Mouse (Mus musculus): ENCODE data around the gene Rasgef1b. TPM values are rescaled to one million over a fixed set of nuclear protein-coding genes. Genes with fewer than 3 reads are reported as not detected.

The Rasgef1b gene
- total RNA-seq, 2 experiments from 2014 or later = 0.32 to 0.52 TPM

DNA sequence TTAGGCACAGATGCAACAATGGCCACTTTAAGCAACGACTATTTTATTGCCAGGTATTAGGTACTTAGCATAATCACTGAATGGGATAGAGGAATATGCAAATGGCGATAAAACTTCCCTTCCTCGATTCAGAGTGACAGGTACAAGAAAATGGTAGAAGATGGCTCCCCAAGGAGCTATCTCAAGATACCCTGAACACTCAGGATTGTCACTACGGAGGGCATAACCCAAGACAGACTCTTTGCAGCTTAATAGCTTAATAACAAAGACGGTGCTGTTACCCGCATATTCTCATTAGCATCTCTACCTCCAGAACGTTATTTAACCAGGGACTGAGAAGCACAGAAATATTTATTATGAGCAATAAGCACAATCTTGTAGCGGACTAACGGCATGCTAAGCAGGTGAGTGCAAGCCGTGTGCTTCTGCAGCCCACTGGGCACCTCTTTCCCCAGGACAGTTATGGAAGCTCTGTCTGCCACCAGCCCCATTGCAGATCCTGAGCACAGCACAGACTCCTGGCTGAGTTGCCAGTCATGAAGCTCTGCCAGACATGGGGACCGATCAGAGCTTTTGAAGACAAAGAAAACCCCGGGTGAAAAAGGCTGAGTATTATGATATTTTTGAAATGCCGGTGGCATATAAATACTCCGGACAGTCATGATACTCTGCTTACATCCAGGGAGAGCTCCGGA, 122.6 kb downstream of the Rasgef1b start:
- DNase-seq (ENCODE audit: low spot score) = no peak

DNA sequence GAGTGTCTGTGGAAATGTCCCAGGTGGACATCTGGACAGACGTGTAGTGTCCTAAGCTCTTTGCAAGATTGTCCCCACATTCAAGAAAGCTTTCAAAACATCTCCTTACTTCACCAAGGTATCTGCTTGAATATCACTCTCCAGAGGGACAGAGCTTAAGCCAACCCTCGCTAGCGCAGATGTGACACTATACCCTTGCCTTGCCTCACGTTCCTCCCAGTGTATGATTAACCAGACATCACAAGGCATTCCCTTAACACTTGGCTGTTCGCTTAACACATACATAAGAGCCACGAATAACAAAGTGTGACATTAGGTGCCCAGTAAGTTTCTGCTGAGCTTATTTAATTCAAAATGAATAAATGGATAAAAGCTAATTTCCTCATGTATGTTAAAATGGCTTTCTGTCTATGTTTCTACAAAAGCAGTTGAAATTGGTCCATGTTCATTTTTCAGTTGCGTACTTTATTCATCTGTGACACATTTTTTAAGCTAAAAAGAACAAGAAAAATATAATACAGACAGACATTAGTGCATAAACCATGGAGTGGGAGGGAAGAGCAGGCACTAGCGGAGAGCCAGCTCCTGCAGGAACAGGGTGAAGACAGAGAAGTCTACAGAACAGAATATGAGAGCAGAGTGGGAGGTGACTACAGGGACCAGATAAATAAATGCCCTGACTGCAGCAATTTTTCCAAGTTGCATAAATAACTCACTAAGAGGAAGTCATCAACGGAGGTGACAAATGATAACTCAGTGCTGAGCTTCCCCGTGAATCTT, 126.4 kb downstream of the Rasgef1b start:
- no peak for DNase-seq (ENCODE audit: low spot score)

DNA sequence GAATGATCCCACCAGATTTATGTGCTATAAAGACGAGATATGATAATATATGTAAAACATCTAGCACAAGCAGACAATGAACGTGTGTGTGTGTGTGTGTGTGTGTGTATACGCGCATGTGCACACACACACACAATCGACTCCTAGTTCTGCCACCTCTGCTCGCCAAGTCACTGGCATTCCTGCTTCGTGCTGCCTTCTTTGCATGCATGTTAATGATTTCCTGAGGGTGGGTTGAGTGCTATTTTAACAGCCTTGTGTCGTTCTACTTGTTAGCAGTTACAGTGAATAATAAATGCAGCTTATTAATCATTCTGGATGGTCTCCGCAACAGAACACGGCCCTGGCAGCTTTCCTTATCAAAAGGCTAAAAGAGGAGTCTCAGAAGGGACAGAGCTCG, 129.5 kb downstream of the Rasgef1b start:
- no peak for DNase-seq (ENCODE audit: low spot score)

DNA sequence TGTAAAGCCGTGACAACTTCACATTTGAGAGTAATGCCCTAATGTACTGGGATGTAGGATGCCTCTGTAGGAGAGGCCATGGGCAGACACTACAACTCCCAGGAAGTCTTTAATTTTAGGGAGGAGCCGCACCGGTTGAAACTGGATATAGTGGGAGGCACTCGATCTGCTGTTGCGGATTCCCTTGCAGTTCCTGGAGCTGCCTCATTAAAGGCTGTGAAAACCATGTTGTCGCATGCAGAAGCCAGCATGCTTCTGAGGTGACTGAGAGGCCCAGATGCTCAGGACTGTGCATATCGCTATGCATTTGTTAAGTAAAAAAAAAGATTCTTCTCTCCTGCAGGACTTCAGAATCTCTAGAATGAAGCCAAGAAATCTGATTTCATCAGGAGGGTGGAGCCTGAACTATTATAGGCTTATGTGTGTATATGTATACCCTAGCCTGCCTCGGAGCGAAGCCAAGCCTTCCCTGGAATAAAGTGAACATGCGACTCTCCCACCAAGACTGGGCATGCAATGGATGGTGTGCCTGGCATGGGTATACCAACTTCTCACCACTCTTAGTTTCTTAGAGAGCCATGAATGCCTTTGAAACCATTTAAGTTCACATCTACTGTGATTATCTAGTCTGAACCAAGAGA, 130.3 kb downstream of the Rasgef1b start:
- no peak for DNase-seq (ENCODE audit: low spot score)

DNA sequence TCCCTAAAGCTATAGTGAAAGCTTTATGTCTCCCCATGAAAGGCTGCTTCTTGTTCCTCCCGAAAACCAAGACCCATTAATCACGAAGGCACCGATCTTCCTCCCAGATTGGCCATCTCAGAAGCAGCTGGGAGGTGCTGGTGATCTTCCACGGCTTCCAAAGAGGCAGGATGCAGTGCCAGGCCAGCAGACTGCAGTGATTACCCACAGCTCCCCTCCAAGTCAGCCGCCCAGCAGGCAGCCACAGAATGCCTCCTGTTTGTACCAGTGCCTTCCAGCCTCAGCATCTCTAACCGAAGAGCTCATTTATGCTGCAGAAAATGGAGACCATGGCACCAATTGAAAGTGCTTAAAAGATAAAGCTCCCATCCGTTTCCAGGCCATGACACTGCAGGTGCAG, 131.2 kb downstream of the Rasgef1b start:
- DNase-seq (ENCODE audit: low spot score) = no peak

DNA sequence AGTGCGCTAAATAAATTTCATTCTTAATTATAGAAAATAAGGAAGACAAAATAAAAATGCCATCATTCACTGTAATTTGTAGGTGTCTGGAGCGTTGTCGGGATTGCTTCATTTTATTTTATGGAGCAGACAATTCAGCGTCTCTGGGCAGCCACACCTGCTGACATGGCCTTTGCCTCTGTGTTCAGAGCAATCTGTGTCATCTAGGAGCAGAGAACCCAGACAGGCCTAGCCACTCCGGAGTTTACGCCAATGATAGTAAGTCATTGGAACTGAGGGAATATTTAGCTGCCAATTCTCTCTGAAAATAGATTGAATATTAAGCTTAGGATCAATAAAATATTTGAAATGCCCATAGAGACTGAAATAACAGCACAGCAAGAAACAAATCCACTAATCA, 137.5 kb downstream of the Rasgef1b start:
- DNase-seq (ENCODE audit: low spot score) = no peak

DNA sequence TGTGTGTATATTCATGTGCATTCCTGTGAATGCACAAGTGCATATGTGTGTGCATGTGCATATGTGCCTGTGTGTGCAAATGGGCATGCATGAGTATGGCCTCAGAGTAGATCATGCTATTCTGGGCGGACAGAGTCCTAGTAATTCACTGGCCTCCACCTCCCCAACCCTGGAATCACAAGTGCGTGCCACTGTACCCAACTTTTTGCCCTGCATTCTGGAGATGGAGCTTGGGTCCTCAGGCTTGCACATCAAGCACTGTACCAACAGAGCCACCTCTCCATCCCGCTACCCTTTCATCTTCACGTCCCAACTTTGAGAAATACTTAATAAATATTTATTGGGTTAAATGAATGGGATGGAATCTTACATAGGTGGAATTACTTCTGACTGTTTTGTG, 138.3 kb downstream of the Rasgef1b start:
- DNase-seq (ENCODE audit: low spot score) = no peak

DNA sequence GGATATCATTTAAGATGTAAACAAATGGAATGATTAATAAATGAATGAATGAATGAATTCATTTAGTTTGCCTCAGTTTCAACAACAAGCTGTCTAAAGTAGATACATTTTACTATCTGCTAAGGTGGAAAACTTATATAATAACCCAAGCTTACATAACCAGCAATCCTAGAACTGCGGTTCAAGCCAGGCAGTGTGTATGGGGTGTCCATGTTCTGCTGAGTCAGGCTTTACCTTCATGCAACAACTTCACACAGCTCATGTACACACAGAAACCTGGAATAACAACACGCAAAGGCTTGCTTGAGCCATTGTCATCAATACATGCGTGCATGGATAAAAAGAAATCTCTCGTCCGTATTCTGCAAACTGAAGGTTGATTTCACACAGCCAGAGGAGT, 140.9 kb downstream of the Rasgef1b start:
- DNase-seq (ENCODE audit: low spot score) = no peak

DNA sequence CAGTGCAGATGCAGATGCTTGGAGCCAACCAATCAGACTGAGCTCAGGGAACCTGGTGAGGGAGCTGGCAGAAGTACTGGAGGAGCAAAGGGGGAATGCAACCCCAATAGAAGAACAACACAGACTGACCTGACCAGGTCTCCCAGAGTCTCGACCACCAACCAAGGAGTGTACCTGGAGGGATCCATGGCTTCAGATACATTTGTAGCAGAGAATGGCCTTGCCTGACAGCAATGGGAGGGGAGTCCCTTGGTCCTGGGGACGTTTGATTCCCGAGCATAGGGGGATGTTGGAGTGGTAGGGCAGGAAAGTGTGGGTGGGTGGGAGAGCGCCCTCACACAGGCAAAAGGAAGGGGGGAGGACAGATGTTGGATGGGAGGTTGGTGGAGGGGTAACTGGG, 141.3 kb downstream of the Rasgef1b start:
- DNase-seq (ENCODE audit: low spot score) = no peak

DNA sequence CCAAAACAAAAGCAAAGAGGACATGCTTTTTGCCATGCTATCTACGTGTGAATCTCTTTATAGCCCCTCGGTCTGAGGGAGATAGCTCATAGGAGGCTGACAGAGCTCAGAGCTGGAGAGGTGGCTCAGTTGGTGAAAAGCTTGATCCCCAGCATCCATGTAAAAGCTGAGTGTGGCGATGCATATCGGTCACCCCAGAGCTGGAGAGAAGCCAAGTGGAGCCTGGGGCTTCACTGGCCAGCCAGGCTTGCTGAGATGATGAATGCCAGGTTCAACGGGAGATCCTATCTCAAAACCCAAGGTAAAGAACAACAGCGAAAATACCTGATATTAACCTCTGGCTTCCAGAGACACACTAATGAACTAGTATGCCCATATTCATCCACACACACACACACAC, 142.6 kb downstream of the Rasgef1b start:
- no peak for DNase-seq (ENCODE audit: low spot score)

DNA sequence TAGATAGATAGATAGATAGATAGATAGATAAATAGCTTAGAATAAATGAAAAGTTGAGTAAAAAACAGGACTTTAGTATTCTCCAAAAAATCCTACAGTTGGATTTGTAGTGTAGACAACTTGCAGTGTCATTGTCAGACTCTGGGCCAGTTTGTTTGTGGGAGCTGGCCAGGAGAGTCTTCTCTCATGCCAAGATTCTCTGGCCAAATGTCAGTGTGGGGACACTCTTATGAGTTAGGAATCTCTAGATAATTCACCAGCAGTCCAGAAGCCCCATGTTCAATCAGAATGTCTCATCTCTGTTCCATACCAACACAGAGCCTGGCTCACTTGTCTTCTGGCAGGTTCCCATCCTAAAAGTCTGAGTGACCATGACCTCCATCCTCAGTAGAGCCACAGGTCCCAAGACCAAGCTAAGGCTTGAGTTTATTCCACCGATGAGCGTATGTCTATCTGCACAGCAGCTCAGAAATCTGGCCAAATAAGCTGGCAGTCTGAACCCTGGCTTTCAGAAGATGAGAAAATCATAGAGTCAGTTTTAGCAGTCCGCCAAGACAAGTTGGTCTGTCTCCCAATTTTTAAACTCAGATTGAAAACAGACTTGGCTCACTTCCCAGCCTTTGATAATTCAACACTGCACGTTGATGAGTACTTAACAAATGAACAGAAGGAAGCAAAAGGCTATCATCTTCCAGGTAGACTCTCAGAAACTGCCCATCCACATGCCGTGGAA, 143.5 kb downstream of the Rasgef1b start:
- DNase-seq (ENCODE audit: low spot score) = peak; percentile 4

DNA sequence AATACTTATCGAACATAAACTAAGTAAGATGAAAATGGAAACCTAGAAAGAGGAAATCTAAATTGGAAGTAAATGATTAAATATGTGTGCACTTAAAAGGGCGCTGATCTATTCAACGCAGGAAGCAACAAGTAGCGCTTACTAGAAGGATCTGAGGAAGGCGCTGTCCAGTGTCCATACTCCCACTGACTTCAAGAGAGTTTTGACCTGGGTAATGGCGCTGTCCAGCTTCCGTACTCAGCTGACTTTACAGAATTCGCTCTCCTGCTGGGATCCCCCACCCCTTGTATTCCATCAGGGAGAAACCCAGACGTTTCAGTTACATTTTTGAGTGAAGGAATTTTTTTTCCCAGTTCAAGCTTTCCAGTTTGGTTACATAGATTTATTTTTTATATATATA, 144.6 kb downstream of the Rasgef1b start:
- DNase-seq (ENCODE audit: low spot score) = no peak

DNA sequence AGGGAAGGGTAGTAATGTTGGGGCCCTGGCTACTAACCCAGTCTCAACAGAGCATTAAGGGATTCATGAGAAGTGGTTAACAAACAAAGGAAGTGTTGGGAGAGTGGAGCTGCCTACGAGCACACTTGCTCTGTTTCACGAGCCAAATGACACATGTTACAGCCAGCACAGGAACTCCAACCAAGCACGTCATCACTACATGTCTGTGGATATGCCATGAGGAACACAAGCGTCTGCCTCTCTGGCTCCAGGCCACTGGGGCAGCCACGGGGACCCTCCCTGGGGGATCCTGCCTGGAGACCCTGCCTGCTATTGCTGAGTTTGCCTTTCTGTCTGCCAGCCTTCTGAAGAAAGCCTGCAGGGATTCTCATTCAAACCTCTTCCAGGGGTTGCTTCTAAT, 146.8 kb downstream of the Rasgef1b start:
- DNase-seq (ENCODE audit: low spot score) = no peak

DNA sequence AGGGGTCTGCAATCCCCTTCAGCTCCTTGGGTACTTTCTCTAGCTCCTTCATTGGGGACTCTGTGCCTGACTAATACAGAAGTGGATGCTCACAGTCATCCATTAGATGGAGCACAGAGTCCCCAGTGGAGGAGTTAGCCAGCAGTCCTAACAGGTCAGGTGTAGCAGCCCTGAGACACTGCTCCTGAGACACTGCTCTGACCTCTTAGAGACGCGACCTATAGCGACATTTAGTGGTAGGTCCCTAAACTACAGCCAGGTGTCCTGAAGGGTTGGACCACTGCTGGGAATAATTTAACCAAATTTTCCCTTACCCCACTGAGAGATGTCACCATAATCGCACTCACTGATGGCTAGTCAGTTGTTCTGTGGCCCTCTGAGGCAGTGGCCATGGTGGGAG, 150.2 kb downstream of the Rasgef1b start:
- DNase-seq (ENCODE audit: low spot score) = peak; percentile 34

DNA sequence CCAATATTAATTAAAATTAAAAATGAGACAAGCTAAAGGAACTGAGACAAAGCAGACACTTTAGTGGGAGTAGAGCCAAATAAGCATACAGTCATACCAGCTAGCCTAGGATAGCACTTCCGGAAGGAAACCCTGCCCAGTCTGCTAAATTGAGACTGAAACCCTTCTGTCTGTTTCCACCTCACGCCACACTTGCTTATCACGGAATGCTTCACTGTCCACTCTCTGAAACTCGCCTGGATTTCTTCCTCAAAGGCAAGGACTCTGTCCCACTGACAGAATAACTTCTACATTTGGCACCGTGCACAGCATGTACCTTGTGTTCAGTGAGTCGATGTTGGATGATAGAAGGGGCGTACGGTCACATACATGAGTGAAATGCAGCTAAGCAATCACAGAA, 153.0 kb downstream of the Rasgef1b start:
- no peak for DNase-seq (ENCODE audit: low spot score)

DNA sequence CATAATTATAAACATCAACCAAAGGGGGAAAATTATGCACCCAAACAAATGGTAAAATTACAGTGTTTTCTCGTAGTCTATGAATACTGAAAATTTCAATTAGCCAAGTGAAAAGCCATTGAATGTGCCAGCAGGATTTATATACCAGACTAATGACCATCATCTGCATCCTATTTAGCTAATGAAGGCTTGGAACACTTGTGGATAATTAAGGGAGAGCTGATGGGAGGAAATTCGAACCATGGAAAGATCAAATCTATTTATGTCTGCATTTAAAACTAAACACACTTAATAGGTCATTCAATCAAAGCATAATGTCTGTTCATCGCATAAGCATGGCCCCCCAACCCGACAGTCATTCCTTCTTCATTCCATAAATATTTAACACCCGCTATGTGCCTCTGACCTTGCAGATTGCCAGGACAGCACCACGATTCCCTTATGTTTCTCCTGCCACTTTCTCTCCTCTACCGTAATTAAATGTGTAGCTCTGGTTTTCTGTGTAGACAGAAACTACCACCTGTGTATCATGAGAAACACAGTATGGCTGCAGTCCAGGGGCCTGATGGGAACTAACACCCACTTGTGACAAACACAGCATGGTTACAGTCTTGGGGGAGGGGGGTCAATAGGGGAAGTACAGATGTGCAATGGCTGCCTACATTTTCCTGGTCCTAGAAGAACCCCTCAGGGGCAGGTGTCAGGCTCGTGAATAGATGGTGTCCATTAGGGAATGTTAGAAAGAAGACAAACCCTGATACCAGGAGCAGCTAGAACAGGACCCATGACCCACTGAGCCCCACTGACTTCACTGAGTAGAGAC, 164.2 kb downstream of the Rasgef1b start:
- DNase-seq (ENCODE audit: low spot score) = no peak

DNA sequence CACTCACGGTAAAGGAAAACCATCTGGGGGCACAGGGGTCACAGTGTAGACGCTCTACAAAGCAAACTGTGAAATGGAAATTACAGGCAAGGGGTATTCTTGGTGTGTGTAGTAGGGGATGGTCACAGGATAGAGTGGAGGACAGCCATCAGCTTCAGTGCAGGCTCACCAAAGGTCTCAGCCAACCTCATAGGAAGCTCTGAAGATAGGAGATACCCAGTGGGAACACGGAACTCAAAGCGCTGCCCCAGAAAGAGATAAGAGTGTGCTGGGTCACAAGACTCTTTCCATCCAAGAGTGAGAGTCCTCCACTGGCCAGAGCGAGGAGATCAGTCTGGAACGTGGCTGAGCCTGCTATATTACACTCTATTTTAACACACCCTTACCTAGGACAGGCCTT, 166.8 kb downstream of the Rasgef1b start:
- DNase-seq (ENCODE audit: low spot score) = no peak

DNA sequence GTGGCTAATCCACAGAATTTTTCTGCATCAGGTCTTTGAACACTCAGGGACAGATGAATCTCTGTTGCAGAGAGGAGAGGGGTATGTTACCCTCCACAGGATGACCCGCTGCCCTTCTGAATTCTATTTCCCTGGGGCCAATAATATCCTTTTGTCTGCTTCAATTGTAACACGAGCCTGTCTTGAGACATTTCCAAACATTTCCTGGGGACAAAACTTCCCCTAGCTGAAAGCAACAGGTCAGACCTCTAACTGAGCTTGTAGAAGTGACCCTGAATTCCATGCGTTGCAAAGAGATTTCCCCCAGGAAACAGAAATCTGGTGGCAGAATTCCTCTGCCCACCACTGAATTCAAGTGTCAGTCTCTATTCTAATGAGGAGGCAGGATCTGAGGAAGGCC, 169.1 kb downstream of the Rasgef1b start:
- DNase-seq (ENCODE audit: low spot score) = no peak

DNA sequence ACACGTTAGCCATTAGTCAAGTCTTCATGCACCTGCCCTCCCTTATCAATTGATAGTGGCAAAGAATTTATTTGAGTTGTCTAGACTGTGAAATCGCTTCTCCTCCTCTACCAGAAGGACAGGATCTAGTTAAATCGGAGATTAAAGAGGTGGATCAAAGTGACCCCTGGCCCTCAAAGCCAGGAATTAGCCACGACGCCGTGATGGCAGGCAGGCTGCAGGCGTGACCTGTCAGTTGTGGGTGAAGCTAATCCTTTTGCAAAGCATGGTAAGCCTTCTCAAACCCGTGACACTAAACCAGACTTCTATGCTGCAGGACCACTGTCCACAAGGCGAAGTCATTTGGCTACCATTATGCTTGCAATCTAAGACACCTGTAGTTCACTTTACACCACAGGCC, 170.6 kb downstream of the Rasgef1b start:
- DNase-seq (ENCODE audit: low spot score) = no peak

DNA sequence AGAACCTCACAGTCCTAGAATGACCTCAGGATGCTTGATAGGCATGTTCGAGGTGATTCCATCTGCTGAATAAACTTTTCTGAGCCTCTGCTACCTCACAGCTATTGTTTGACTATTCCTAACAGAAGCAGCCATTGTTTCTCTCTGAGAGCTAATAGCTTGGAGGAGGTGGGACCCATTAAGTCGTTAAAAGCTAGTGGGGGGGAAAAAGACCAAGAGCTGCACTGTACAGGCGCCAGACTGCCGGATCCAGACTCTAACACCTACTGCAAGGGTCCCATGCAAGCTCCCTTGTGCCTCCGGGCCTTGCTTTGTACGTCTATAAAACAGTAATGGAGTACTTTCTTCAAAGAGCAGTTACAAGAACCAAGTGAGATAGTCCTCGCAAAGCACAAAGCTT, 176.2 kb downstream of the Rasgef1b start:
- DNase-seq (ENCODE audit: low spot score) = no peak

Data from gastrocnemius, adult 18-20 months (tissue).